In the genomic region with DNA sequence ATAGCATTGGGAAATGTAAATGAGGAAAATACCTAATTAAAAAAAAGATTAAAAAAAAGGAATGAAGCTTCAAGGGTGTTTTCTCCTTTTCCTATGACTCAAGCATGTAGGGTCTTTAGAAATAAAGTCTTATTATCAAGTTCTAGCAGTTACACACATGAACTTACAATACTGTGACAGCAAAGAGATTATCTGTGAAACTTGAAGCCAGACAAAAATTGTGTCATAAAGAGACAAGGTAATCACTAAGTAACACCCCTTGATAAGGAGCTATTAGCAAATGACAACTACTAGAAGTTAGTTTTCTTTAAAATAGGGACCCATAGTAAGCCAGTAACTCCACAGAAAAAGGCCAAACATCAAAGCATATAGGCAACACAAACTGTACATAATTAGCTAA, we compare ENCODE assay signal across 27 mouse cellular contexts.
"Had no signal": no experiment of that assay in that cellular context is flagged by ENCODE, and none has a peak within 500 bp of the region (broad histone marks: within the 10 kb centered on the region; RNA-seq: fewer than 3 reads in every experiment).

No protein-coding gene starts in this region.

- H3K36me3 ChIP-seq: embryonic facial prominence, embryonic 10.5 days; embryonic facial prominence, embryonic 12.5 days; embryonic facial prominence, embryonic 13.5 days; embryonic facial prominence, embryonic 15.5 days; forebrain, embryonic 10.5 days; forebrain, embryonic 12.5 days; forebrain, embryonic 15.5 days had no signal

- H3K9ac ChIP-seq: embryonic facial prominence, embryonic 12.5 days; embryonic facial prominence, embryonic 13.5 days; embryonic facial prominence, embryonic 15.5 days; forebrain, embryonic 12.5 days; forebrain, embryonic 13.5 days; forebrain, embryonic 15.5 days; forebrain, postnatal 0 days had no signal

- H3K27me3 ChIP-seq: embryonic facial prominence, embryonic 12.5 days; embryonic facial prominence, embryonic 13.5 days; embryonic facial prominence, embryonic 15.5 days; forebrain, embryonic 12.5 days; forebrain, embryonic 13.5 days; forebrain, embryonic 15.5 days had no signal

- H3K4me2 ChIP-seq: embryonic facial prominence, embryonic 12.5 days; embryonic facial prominence, embryonic 13.5 days; embryonic facial prominence, embryonic 15.5 days; forebrain, embryonic 12.5 days; forebrain, embryonic 13.5 days; forebrain, embryonic 15.5 days had no signal

- DNase-seq: cerebellum, adult 9-10 months; cerebellum, adult 9-11 months; cerebellum, postnatal 10 days; cerebellum, postnatal 14 days; cerebellum, postnatal 25 days; cerebellum, postnatal 36 days; embryo, embryonic 11 days; forebrain, postnatal 0 days; gastrocnemius, adult 2 months; gastrocnemius, postnatal 10 days; gastrocnemius, postnatal 14 days; gastrocnemius, postnatal 25 days; gastrocnemius, postnatal 36 days; heart, adult 11 months; heart, adult 18-20 months; heart, adult 2 months had no signal

- H3K9me3 ChIP-seq: embryonic facial prominence, embryonic 10.5 days; embryonic facial prominence, embryonic 12.5 days; embryonic facial prominence, embryonic 13.5 days; embryonic facial prominence, embryonic 15.5 days; forebrain, embryonic 10.5 days; forebrain, embryonic 12.5 days; forebrain, embryonic 13.5 days; forebrain, embryonic 15.5 days had no signal

- H3K4me3 ChIP-seq: embryonic facial prominence, embryonic 10.5 days; embryonic facial prominence, embryonic 12.5 days; embryonic facial prominence, embryonic 13.5 days; embryonic facial prominence, embryonic 15.5 days; erythroblast, embryonic 14.5 days; forebrain, embryonic 10.5 days; forebrain, embryonic 12.5 days; forebrain, embryonic 13.5 days; forebrain, embryonic 15.5 days; gastrocnemius, adult 2 months; heart, adult 2 months had no signal

- ATAC-seq: forebrain, embryonic 13.5 days; forebrain, embryonic 14.5 days; forebrain, embryonic 15.5 days; forebrain, embryonic 16.5 days; forebrain, postnatal 0 days had no signal

- H3K4me1 ChIP-seq: embryonic facial prominence, embryonic 10.5 days; embryonic facial prominence, embryonic 12.5 days; embryonic facial prominence, embryonic 13.5 days; embryonic facial prominence, embryonic 15.5 days; forebrain, embryonic 10.5 days; forebrain, embryonic 12.5 days; forebrain, embryonic 13.5 days; forebrain, embryonic 15.5 days had no signal

- H3K27ac ChIP-seq: embryonic facial prominence, embryonic 10.5 days; embryonic facial prominence, embryonic 12.5 days; embryonic facial prominence, embryonic 13.5 days; embryonic facial prominence, embryonic 15.5 days; forebrain, embryonic 10.5 days; forebrain, embryonic 12.5 days; forebrain, embryonic 13.5 days; forebrain, embryonic 15.5 days; gastrocnemius, adult 2 months; heart, adult 2 months had no signal
